Mouse (Mus musculus) kidney, adult 2 months (tissue): ENCODE data around the gene Drc1. TPM values are rescaled to one million over a fixed set of nuclear protein-coding genes. Genes with fewer than 3 reads are reported as not detected.

Source experiments
- DNase-seq: peaks from one replicate; pipeline ENCODE4 v3.0.0; 2021
- H3K27ac ChIP-seq: fragments of 200-500 bp; 2 replicates; pipeline ENCODE4 v1.5.1; 2012; ENCODE audit warnings: low read depth, low read length, control low read depth, inconsistent platforms; ENCODE audit not compliant: insufficient read depth
- H3K27me3 ChIP-seq: fragments of 200-500 bp; replicated peaks from 2 replicates; pipeline ENCODE4 v1.6.1; 2012; ENCODE audit warnings: mild to moderate bottlenecking, moderate library complexity, low read length, inconsistent platforms; ENCODE audit not compliant: control insufficient read depth, insufficient read depth
- H3K36me3 ChIP-seq: fragments of 200-500 bp; 2 replicates; pipeline ENCODE4 v1.6.1; 2012; ENCODE audit warnings: mild to moderate bottlenecking, moderate library complexity, low read length, inconsistent platforms; ENCODE audit not compliant: control insufficient read depth, insufficient read depth
- H3K4me1 ChIP-seq: fragments of 200-500 bp; 2 replicates; pipeline ENCODE4 v1.6.1; 2011; ENCODE audit warnings: low read length; ENCODE audit not compliant: control insufficient read depth, insufficient read depth
- H3K4me3 ChIP-seq: fragments of 200-500 bp; 2 replicates; pipeline ENCODE4 v1.5.1; 2011; ENCODE audit warnings: mild to moderate bottlenecking, low read depth, low read length, control low read depth; ENCODE audit not compliant: insufficient read depth
- CTCF ChIP-seq: fragments of 200-500 bp; conservative IDR thresholded peaks from 2 replicates; pipeline ENCODE4 v1.5.1; 2011; ENCODE audit warnings: low read depth, mild to moderate bottlenecking, control low read depth, low read length, moderate library complexity, mixed read lengths; ENCODE audit not compliant: insufficient read depth, insufficient read length
- POLR2A ChIP-seq: fragments of 200-500 bp; IDR thresholded peaks from one replicate; pipeline ENCODE4 v1.6.1; 2011; ENCODE audit warnings: low read depth, low read length, control low read depth
- WGBS: fragments of 180-500 bp; shearing (Covaris S2); methylation state at CpG from one replicate; pipeline ENCODE4 v1.1.7; 2018; 5-methylcytosine and 5-hydroxymethylcytosine counted together
- polyA plus RNA-seq: library from polyadenylated mRNA; depleted of rRNA; stranded (reverse); fragments of >200 nt; gene quantifications from 2 replicates; pipeline ENCODE4 v1.2.3, GENCODE M21; 2012; rRNA removed

Drc1 gene
- 0.08 and 0.28 TPM in 2 replicates for polyA plus RNA-seq

DNA sequence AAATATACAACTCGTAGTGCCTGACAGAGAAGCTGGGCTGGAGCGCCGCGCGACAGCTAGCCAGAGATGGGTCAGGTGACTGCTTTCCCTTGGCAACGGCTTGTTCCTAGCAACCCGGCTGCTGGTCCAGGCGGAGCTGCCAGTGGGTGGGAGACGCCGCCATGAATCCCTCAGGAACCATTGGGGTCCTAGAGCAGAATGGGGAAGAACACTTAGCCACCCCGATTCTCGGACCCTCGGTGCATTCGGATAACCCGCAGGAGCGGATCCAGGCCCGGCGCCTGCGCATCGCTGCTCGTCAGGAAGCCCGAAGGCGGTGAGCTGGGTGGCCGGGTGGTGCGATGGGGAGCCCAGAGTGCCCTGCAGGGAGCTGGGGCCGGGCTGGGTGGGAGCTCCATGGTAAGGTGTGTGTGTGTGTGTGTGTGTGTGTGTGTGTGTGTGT, at the start of gene Drc1:
Gene Drc1 (plus strand): TSS at position 98 of the 442 bp plus-strand sequence.
- 4% methylated on average over 26 of the region's 26 CpGs for WGBS
- no peak for TF ChIP-seq POLR2A
- TF ChIP-seq CTCF = no peak
- H3K4me3 ChIP-seq = peak within 1 kb of the TSS; percentile 21; the same call in 1 of the 2 replicates
- H3K4me1 ChIP-seq = no peaks in the 10 kb centered on the region; the same call in 1 of the 2 replicates
- DNase-seq = no peak
- H3K27me3 ChIP-seq = no peaks in the 10 kb centered on the region; the same call in none of the 2 replicates
- H3K36me3 ChIP-seq = no peaks in the 10 kb centered on the region
- H3K27ac ChIP-seq = no peak within 1 kb of the TSS

DNA sequence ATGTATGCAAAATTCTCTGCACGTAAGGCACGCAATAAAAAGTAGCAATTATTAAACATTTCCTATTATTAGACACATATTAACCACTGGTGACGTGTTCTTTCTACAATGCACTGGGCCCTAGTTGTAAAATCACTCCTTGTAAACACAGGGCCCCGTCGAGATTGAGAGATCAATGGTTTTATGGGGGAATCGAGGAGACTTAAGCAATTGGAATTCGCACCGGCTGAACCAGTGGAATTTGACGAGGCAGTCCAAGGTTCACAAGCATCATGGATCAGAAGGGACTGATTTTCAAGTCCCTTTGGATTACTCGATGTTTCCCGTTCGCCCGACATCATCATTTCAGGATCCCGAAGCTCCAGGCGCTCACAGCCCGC, 49.3 kb upstream of the Drc1 start:
- Histone ChIP-seq H3K27me3 (no peaks in the 10 kb centered on the region), H3K36me3 (no peaks in the 10 kb centered on the region), H3K4me3 (peak overlapping the region; percentile 81), H3K27ac (peak overlapping the region; percentile 12), H3K4me1 (peaks cover 5% of the 10 kb centered on the region; the same call in 1 of the 2 replicates)
- whole genome bisulfite sequencing = 13% methylated on average over 16 of the region's 16 CpGs
- no peak for DNase-seq
- TF ChIP-seq CTCF = no peak

DNA sequence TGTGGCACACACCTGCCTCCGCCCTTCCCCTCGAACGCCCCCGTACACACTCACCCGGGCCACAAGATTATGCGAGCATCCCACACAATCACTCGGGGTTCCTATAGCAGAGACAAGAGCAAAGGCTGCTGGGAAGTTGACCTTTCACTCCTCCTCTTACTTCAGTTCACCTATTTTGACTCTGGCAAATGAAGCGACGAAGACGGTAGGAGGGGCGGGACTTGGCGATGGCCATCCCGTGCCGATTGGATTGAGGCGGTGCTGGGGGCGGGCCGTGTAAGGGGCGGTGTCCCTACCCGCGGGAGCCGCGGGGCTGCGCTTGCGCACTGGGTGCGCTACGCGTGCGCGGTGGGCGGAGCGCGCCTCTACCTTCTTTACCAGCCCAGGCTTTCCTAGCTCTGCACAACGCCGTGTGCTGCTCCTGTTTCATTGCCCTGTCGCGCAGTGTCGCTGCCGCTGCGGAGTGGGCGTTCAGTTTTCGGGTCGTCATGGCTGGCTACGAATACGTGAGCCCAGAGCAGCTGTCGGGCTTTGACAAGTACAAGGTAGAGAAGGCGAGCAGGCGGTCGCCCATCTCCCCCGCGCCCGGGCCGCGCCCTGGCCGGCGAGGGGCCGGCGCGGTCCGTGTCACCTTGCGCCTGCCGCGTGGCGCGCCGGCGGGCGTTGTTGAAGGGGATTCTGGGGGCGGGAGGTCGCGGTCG, 48.8 kb upstream of the Drc1 start, which contains the start of gene Selenoi:
Gene Selenoi (plus strand): TSS at position 311 of the 701 bp plus-strand sequence.
- peak; percentile 100 for DNase-seq
- peaks cover 5% of the 10 kb centered on the region; the same call in 1 of the 2 replicates for H3K4me1 ChIP-seq
- no peaks in the 10 kb centered on the region for H3K36me3 ChIP-seq
- no peaks in the 10 kb centered on the region for H3K27me3 ChIP-seq
- 3% methylated on average over 71 of the region's 71 CpGs for WGBS
- TF ChIP-seq CTCF (no peak), POLR2A (peak; percentile 76)
- peak within 1 kb of the TSS; percentile 87 for H3K4me3 ChIP-seq
- peak within 1 kb of the TSS; percentile 33 for H3K27ac ChIP-seq

DNA sequence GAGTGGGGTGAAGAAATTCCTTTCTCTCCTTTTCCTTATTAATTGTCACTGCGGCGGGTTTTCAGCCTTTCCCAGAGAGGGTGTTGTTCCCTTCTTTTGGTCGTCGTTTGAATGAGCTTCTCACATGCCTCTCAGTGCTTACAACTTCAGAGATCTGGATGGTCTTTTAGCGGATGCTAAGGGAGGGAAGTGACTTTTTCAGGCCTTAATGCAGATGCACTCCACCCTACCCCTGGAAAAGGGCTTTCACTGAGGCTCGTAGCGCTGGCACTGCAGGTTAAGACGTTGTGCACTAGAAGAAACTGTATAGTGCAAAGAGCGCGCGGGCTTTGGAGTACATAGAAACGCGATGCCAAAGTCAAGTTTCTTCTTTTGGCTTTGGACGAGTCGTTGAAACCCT, 48.1 kb upstream of the Drc1 start:
- TF ChIP-seq POLR2A (no peak), CTCF (no peak)
- 5% methylated on average over 15 of the region's 15 CpGs for WGBS
- no peaks in the 10 kb centered on the region for H3K36me3 ChIP-seq
- H3K4me1 ChIP-seq = peaks cover 5% of the 10 kb centered on the region; the same call in 1 of the 2 replicates
- no peaks in the 10 kb centered on the region for H3K27me3 ChIP-seq
- peak overlapping the region; percentile 87 for H3K4me3 ChIP-seq
- no peak overlapping the region for H3K27ac ChIP-seq
- no peak for DNase-seq

DNA sequence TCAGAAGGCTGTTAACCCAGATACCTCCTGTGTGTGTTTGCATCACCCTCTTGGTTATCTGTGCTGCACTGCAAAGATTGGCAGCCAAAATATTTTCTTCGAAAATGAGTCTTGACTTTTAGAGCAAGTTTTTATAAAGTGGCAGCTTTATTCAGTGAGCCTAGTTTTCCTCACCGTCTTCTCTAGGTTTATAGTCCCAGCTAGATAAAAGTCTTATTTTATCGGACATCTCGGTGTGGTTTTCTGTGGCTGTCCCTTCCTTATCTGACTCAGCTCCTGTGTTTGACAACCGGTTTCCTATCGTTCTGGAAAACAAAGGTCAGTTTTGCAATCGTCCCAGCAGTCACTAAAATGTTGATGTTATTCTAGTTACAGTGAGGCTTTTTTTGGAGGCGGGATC, 47.2 kb upstream of the Drc1 start:
- no peak for TF ChIP-seq CTCF
- no peak overlapping the region for H3K4me3 ChIP-seq
- H3K36me3 ChIP-seq = no peaks in the 10 kb centered on the region
- no peak overlapping the region for H3K27ac ChIP-seq
- H3K4me1 ChIP-seq = peaks cover 7% of the 10 kb centered on the region; the same call in 1 of the 2 replicates
- no peaks in the 10 kb centered on the region for H3K27me3 ChIP-seq
- 60% methylated on average over 8 of the region's 8 CpGs for WGBS
- no peak for DNase-seq

DNA sequence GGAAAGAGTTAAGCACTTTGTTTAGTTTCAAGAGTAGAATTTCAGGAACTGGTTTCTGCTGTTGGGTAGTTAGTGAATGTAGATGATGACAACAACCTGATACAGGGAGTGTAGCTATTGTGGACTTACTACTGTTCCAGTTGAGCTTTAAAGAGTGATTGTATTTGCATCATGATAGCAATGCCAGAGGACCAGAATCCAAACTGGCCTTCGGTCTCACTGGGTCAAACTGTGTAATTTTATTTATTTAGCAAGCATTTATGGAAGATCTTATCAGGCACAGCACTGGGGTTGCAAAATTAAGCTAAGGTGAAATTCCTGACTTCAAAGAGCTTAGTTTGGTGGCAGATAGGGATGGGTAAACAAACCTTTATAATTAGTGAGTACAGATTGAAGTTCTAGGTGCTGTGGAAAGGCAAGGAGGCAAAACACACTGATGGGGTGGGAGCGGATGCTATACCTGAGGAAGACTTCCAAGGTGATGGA, 45.5 kb upstream of the Drc1 start:
- WGBS = 88% methylated on average over 2 of the region's 2 CpGs
- TF ChIP-seq CTCF = no peak
- TF ChIP-seq POLR2A = no peak
- Histone ChIP-seq H3K4me1 (peaks cover 7% of the 10 kb centered on the region; the same call in 1 of the 2 replicates), H3K27ac (no peak overlapping the region), H3K4me3 (no peak overlapping the region), H3K27me3 (no peaks in the 10 kb centered on the region), H3K36me3 (no peaks in the 10 kb centered on the region)
- no peak for DNase-seq

DNA sequence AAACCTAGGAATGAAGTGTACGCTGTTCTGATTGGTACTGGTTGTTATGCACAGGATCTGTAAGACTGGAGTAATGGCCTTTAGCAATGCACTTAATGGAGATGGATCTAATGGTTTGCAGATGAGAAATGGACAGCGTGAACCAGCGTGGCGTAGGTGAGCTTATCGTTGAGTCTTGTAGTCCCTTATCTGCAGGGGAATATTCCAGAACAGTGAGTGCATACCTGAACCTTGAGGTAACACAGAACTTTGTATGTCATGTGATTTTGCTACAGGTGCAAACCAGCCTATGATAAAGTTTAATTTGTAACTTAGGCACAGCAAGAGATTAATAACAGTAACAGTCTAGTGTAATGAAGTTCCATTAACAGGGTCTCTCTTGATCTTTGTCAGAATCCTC, 42.7 kb upstream of the Drc1 start:
- no peak for DNase-seq
- H3K27ac ChIP-seq = no peak overlapping the region
- H3K36me3 ChIP-seq = no peaks in the 10 kb centered on the region
- WGBS = 84% methylated on average over 5 of the region's 5 CpGs
- no peak overlapping the region for H3K4me3 ChIP-seq
- no peaks in the 10 kb centered on the region for H3K27me3 ChIP-seq
- no peak for TF ChIP-seq CTCF
- TF ChIP-seq POLR2A = no peak
- peaks cover 6% of the 10 kb centered on the region; the same call in 1 of the 2 replicates for H3K4me1 ChIP-seq
